Mouse (Mus musculus) hindbrain, embryonic 16.5 days (tissue): ENCODE data around the gene Mast3. TPM values are rescaled to one million over a fixed set of nuclear protein-coding genes. Genes with fewer than 3 reads are reported as not detected.

Experiments
- ATAC-seq: fragments of 200-750 bp; cut with Nextera tagmentation; 2 replicates; pipeline ENCODE4 v1.8.0; 2017; ENCODE audit warnings: moderate TSS enrichment, moderate library complexity
- H3K27ac ChIP-seq: fragments of 300-500 bp; sonication (generic); 2 replicates; pipeline ENCODE4 v1.5.1; 2014; ENCODE audit warnings: low read depth, mild to moderate bottlenecking, control low read depth, low read length, moderate library complexity
- H3K27me3 ChIP-seq: fragments of 300-500 bp; sonication (generic); replicated peaks from 2 replicates; pipeline ENCODE4 v1.6.1; 2014; ENCODE audit warnings: low read length; ENCODE audit not compliant: control insufficient read depth, insufficient read depth
- H3K36me3 ChIP-seq: fragments of 300-500 bp; sonication (generic); 2 replicates; pipeline ENCODE4 v1.6.1; 2014; ENCODE audit warnings: mild to moderate bottlenecking, low read length, moderate library complexity, mixed read lengths; ENCODE audit not compliant: control insufficient read depth, insufficient read depth
- H3K4me1 ChIP-seq: fragments of 300-500 bp; sonication (generic); 2 replicates; pipeline ENCODE4 v1.6.1; 2014; ENCODE audit warnings: low read depth, low read length; ENCODE audit not compliant: control insufficient read depth, insufficient read depth
- H3K4me2 ChIP-seq: fragments of 300-500 bp; sonication (generic); 2 replicates; pipeline ENCODE4 v1.6.1; 2014; ENCODE audit warnings: mild to moderate bottlenecking, low read length, control low read depth, moderate library complexity
- H3K4me3 ChIP-seq: fragments of 300-500 bp; sonication (generic); 2 replicates; pipeline ENCODE4 v1.5.1; 2014; ENCODE audit warnings: mild to moderate bottlenecking, low read length, control low read depth, moderate library complexity
- H3K9ac ChIP-seq: fragments of 300-500 bp; sonication (generic); 2 replicates; pipeline ENCODE4 v1.6.1; 2014; ENCODE audit warnings: low read depth, mild to moderate bottlenecking, control low read depth, low read length, moderate library complexity
- H3K9me3 ChIP-seq: fragments of 300-500 bp; sonication (generic); 2 replicates; pipeline ENCODE4 v1.6.1; 2014; ENCODE audit warnings: mild to moderate bottlenecking, low read length, moderate library complexity; ENCODE audit not compliant: control insufficient read depth
- WGBS: fragments of 180-500 bp; shearing (Covaris S2); extraction: QIAGEN DNeasy Blood & Tissue Kit; methylation state at CpG from one replicate; pipeline ENCODE4 v1.1.7; 2014; 5-methylcytosine and 5-hydroxymethylcytosine counted together
- polyA plus RNA-seq: library from polyadenylated mRNA; unstranded; fragments of >200 nt; fragmentation: Nextera tagmentation; extraction: Ambion mirVana; gene quantifications from 2 replicates; pipeline ENCODE4 v1.2.1, GENCODE M21; 2015

The Mast3 gene
- polyA plus RNA-seq, 1 experiment from 2014 or later: 21.9 TPM

GRCm38 (mm10) chr8:70838654-70839407, 34.0 kb upstream of the Mast3 start:
- ATAC-seq: peak; percentile 51
- H3K9me3 ChIP-seq: no peaks in the 10 kb centered on the region
- peak overlapping the region; percentile 92 for H3K27ac ChIP-seq
- peaks cover 11% of the 10 kb centered on the region for H3K4me1 ChIP-seq
- H3K36me3 ChIP-seq: 0 out of 2 replicates have a peak, but pooled peaks cover 5% of the 10 kb centered on the region
- H3K9ac ChIP-seq: peak overlapping the region; percentile 75
- peak overlapping the region; percentile 65 for H3K4me3 ChIP-seq
- no peaks in the 10 kb centered on the region for H3K27me3 ChIP-seq
- WGBS: 4% methylated on average over 53 of the region's 66 CpGs
- H3K4me2 ChIP-seq: peak overlapping the region; percentile 73

DNA sequence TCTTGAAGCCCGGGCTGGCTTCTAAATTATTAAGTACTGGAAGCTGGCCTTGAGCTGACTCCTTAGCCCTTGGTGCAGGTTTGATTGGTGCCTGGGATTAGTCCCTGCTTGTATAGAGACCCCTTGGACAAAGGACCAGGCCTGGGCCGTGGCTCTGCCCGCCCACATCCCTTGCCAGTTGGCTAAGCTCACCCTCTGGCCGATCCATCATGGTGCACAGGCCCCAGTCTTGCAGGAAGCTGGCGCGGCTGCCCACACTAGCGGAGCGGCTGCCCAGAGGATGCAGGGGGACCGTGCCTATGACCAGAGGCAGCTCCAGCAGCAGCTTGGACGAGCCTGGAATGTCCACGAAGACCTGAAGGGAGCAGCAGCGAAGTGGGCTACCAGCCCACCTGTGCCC, 31.8 kb upstream of the Mast3 start:
- H3K9ac ChIP-seq: no peak overlapping the region
- no peaks in the 10 kb centered on the region for H3K27me3 ChIP-seq
- 0 out of 2 replicates have a peak, but pooled peaks cover 5% of the 10 kb centered on the region for H3K36me3 ChIP-seq
- H3K9me3 ChIP-seq: no peaks in the 10 kb centered on the region
- WGBS: 89% methylated on average over 12 of the region's 12 CpGs
- H3K4me3 ChIP-seq: no peak overlapping the region
- H3K27ac ChIP-seq: no peak overlapping the region
- H3K4me2 ChIP-seq: no peak overlapping the region
- ATAC-seq: no peak
- peaks cover 11% of the 10 kb centered on the region for H3K4me1 ChIP-seq

DNA sequence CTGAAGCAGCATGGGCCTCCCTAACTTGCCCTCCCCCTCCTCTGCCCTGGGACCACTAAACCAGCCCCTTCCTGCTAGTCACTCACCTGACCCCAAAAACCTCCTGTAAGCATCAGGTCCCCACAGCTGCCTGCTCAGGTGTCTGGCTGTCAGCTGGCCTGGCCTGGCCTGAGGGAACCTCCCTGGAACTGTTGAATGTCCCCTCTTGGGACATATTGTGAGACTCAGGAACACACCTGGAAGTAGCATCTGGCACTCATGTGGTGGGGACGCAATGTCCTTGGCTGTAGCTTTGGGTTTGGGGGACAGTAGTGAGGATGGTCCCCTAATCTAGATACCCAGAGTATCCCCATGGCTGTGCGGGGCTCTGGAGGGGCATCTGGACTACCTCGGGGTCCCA, 29.2 kb upstream of the Mast3 start:
- H3K4me1 ChIP-seq: peaks cover 3% of the 10 kb centered on the region
- no peaks in the 10 kb centered on the region for H3K9me3 ChIP-seq
- H3K4me2 ChIP-seq: no peak overlapping the region
- H3K4me3 ChIP-seq: no peak overlapping the region
- no peak for ATAC-seq
- 95% methylated on average over 3 of the region's 3 CpGs for WGBS
- no peak overlapping the region for H3K9ac ChIP-seq
- H3K27ac ChIP-seq: no peak overlapping the region
- no peaks in the 10 kb centered on the region for H3K27me3 ChIP-seq
- 0 out of 2 replicates have a peak, but pooled peaks cover 5% of the 10 kb centered on the region for H3K36me3 ChIP-seq

DNA sequence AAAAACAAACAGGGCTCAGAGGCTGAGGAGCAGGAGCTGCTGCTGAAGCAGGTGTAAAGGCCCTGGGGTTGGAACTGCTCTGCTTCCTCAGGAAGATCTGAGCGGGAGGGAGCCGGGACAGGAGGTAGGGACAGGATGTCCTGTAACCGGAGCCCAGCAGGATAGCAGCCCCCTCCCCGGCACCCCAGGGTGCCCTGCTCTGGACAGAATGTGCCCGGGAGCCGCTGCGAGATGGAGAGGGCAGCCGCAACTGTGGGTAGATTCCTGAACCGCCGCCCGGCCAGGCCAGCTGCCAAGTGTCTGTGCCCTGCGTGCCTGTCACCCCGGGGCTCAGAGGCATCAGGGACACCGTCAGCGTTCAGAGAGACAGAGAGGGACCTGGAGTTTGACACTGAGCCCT, 28.7 kb upstream of the Mast3 start:
- Histone ChIP-seq H3K9ac (no peak overlapping the region), H3K4me3 (no peak overlapping the region), H3K9me3 (no peaks in the 10 kb centered on the region), H3K36me3 (0 out of 2 replicates have a peak, but pooled peaks cover 5% of the 10 kb centered on the region), H3K4me2 (no peak overlapping the region), H3K27me3 (no peaks in the 10 kb centered on the region), H3K27ac (no peak overlapping the region), H3K4me1 (peaks cover 2% of the 10 kb centered on the region)
- WGBS: 38% methylated on average over 15 of the region's 15 CpGs
- ATAC-seq: no peak

- no peaks in the 10 kb centered on the region for H3K9me3 ChIP-seq
- 52% methylated on average over 9 of the region's 9 CpGs for WGBS
- H3K9ac ChIP-seq: no peak overlapping the region
- 0 out of 2 replicates have a peak, but pooled peaks cover 5% of the 10 kb centered on the region for H3K36me3 ChIP-seq
- no peak overlapping the region for H3K27ac ChIP-seq
- ATAC-seq: no peak
- no peak overlapping the region for H3K4me3 ChIP-seq
- no peaks in the 10 kb centered on the region for H3K4me1 ChIP-seq
- no peak overlapping the region for H3K4me2 ChIP-seq
- H3K27me3 ChIP-seq: no peaks in the 10 kb centered on the region
Observed at GRCm38 (mm10) chr8:70833018-70833482, 28.2 kb upstream of the Mast3 start.

- ATAC-seq: no peak
Observed at GRCm38 (mm10) chr8:70832371-70832770, 27.5 kb upstream of the Mast3 start.

DNA sequence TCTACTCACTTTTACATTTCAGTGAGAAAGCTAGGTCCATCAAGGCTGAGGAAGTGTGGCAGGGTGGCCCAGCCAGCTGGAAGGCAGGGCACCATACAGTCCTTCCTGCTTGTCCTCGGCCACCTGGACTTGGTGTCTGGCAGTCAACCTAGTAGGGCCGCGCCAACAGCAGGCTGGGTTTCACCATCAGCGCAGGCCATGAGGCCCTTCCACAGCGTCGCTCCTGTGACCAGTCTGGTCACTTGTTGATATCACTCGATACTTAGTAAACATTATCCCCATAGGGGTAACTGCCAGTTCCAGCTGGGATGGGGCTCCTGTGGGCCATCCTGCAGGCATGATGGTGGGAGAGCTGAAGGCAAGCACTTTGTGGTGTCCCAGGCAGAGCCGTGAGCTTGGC, 26.7 kb upstream of the Mast3 start:
- peaks cover 2% of the 10 kb centered on the region for H3K9me3 ChIP-seq
- H3K27me3 ChIP-seq: no peaks in the 10 kb centered on the region
- H3K4me1 ChIP-seq: no peaks in the 10 kb centered on the region
- no peak overlapping the region for H3K27ac ChIP-seq
- no peak for ATAC-seq
- H3K4me3 ChIP-seq: no peak overlapping the region
- no peak overlapping the region for H3K9ac ChIP-seq
- no peak overlapping the region for H3K4me2 ChIP-seq
- 88% methylated on average over 8 of the region's 8 CpGs for WGBS
- H3K36me3 ChIP-seq: 0 out of 2 replicates have a peak, but pooled peaks cover 5% of the 10 kb centered on the region

More at GRCm38 (mm10) chr8:70832371-70832770, 27.5 kb upstream of the Mast3 start:
- H3K36me3 ChIP-seq: 0 out of 2 replicates have a peak, but pooled peaks cover 5% of the 10 kb centered on the region
- no peak overlapping the region for H3K9ac ChIP-seq
- H3K4me1 ChIP-seq: no peaks in the 10 kb centered on the region
- WGBS: 66% methylated on average over 11 of the region's 11 CpGs
- H3K27me3 ChIP-seq: no peaks in the 10 kb centered on the region
- H3K27ac ChIP-seq: no peak overlapping the region
- H3K4me3 ChIP-seq: no peak overlapping the region
- no peak overlapping the region for H3K4me2 ChIP-seq
- no peaks in the 10 kb centered on the region for H3K9me3 ChIP-seq

GRCm38 (mm10) chr8:70827796-70828195, 22.9 kb upstream of the Mast3 start:
- 85% methylated on average over 1 of the region's 1 CpGs for WGBS

GRCm38 (mm10) chr8:70827010-70827409, 22.2 kb upstream of the Mast3 start:
- no peaks in the 10 kb centered on the region for H3K4me1 ChIP-seq
- H3K27me3 ChIP-seq: no peaks in the 10 kb centered on the region
- H3K4me2 ChIP-seq: no peak overlapping the region
- no peak for ATAC-seq
- no peaks in the 10 kb centered on the region for H3K36me3 ChIP-seq
- H3K4me3 ChIP-seq: no peak overlapping the region
- H3K27ac ChIP-seq: no peak overlapping the region
- H3K9ac ChIP-seq: no peak overlapping the region
- H3K9me3 ChIP-seq: peaks cover 2% of the 10 kb centered on the region
- WGBS: 90% methylated on average over 2 of the region's 2 CpGs

More at GRCm38 (mm10) chr8:70827796-70828195, 22.9 kb upstream of the Mast3 start:
- Histone ChIP-seq H3K4me2 (no peak overlapping the region), H3K9ac (no peak overlapping the region), H3K4me3 (no peak overlapping the region), H3K36me3 (no peaks in the 10 kb centered on the region), H3K4me1 (no peaks in the 10 kb centered on the region), H3K27ac (no peak overlapping the region), H3K27me3 (no peaks in the 10 kb centered on the region), H3K9me3 (peaks cover 2% of the 10 kb centered on the region)
- ATAC-seq: no peak
